Mouse (Mus musculus) hindbrain, embryonic 10.5 days (tissue): ENCODE measurements around the gene Rhob. TPM values are rescaled to one million over a fixed set of nuclear protein-coding genes. Genes with fewer than 3 reads are reported as not detected.

ENCODE experiments used
- DNase-seq: peaks from one replicate; pipeline ENCODE4 v3.0.0-alpha.2; 2017; ENCODE audit warnings: low spot score
- H3K27ac ChIP-seq: fragments of 300-500 bp; sonication (generic); 2 replicates; pipeline ENCODE4 v1.5.1; 2016; ENCODE audit warnings: mild to moderate bottlenecking, moderate library complexity
- H3K27me3 ChIP-seq: fragments of 300-500 bp; sonication (generic); 2 replicates; pipeline ENCODE4 v1.6.1; 2016; ENCODE audit warnings: mild to moderate bottlenecking; ENCODE audit not compliant: poor library complexity, insufficient read depth, severe bottlenecking
- H3K36me3 ChIP-seq: fragments of 300-500 bp; sonication (generic); 2 replicates; pipeline ENCODE4 v1.6.1; 2016; ENCODE audit warnings: mild to moderate bottlenecking, moderate library complexity
- H3K4me1 ChIP-seq: fragments of 300-500 bp; sonication (generic); replicated peaks from 2 replicates; pipeline ENCODE4 v1.6.1; 2016; ENCODE audit warnings: mild to moderate bottlenecking
- H3K4me3 ChIP-seq: fragments of 300-500 bp; sonication (generic); 2 replicates; pipeline ENCODE4 v1.5.1; 2016; ENCODE audit warnings: mild to moderate bottlenecking, moderate library complexity
- H3K9me3 ChIP-seq: fragments of 300-500 bp; sonication (generic); 2 replicates; pipeline ENCODE4 v1.6.1; 2016; ENCODE audit warnings: mild to moderate bottlenecking, moderate library complexity
- WGBS: fragments of 180-500 bp; shearing (Covaris S2); methylation state at CpG from one replicate; pipeline ENCODE4 v1.1.7; 2016; 5-methylcytosine and 5-hydroxymethylcytosine counted together
- polyA plus RNA-seq: library from polyadenylated mRNA; unstranded; fragments of >200 nt; fragmentation: Nextera tagmentation; extraction: Ambion mirVana; gene quantifications from 2 replicates; pipeline ENCODE4 v1.2.1, GENCODE M21; 2016

Rhob gene
- polyA plus RNA-seq, 1 experiment from 2014 or later, result 54.8 TPM

DNA sequence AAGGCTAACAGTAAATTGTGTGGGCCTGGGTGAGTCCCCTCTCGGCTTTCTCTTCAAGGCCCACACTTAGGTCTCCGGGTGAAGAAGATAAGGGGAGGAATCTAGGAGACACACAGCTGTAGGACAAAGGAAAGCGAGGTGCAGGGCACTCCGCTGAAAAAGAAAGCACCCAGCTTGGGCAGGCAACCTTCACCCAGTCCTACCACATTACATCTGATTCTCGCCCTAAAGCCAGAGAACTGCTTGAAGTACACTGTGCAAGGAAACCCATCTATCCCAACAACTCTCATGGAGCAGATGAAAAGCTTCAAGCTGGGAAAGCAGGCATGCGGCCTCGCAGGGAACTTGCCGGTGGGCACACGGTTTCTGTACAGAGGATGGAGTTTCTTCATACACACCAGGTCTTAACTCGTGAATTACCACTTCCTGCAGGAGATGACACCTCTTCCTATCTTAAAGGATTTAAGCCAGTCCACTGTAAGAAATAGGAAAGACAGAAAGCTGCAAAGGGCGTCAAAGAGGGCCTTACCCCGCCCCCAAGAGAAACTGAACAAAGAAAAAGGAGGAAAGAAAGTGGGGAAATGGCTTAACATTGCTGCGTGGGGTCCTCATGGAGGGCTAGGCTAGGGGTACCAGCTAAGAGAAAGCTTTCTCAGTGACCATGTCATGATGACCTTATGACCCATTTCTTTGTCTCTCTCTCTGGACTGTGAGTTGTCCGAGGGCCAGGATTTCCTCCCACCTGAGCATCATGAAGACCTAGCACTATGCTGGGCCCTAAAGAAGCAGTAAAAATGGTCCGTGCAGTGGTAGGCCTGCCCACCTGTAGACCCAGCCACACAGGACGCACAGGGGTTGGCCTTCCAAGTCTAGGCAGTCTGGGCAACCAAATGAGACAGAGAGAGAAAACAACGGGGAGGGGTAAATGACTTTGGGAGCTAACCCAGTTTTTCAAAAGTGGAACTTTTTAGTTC is 1.1 kb upstream of the Rhob start:
- 48% methylated on average over 17 of the region's 17 CpGs for WGBS
- Histone ChIP-seq H3K9me3 (no peaks in the 10 kb centered on the region), H3K27me3 (no peaks in the 10 kb centered on the region), H3K36me3 (no peaks in the 10 kb centered on the region), H3K4me1 (peaks cover 51% of the 10 kb centered on the region), H3K27ac (peak overlapping the region; percentile 100), H3K4me3 (peak overlapping the region; percentile 92)
- DNase-seq, result peak; percentile 8

DNA sequence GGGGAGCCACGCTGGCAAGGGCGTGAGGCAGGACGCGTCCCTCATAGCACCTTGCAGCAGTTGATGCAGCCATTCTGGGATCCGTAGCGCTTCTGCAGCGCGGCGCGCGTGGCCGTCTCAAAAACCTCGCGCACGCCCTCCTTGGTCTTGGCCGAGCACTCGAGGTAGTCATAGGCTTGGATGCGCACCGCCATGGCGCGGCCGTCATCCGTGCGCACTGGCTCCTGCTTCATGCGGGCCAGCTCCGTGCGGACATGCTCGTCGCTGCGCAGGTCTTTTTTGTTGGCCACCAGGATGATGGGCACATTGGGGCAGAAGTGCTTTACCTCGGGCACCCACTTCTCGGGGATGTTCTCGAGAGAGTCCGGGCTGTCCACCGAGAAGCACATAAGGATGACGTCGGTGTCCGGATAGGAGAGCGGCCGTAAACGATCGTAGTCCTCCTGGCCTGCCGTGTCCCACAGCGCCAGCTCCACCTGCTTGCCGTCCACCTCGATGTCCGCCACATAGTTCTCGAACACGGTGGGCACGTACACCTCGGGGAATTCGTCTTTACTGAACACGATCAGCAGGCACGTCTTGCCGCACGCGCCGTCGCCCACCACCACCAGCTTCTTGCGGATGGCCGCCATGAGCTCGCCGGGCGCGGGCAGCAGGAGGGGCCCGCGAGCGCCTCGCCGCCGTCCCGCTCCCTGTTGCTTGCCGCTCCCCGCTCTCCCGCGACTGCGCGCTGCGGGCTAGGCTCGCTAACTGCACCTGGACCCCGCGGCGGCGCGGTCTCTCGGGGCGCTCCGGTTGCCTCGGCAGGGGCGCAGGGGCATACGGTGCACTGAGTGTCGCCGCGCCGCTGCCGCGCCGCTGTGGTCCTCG is 573 bp downstream of the Rhob start:
- Histone ChIP-seq H3K27me3 (no peaks in the 10 kb centered on the region), H3K9me3 (no peaks in the 10 kb centered on the region), H3K27ac (peak overlapping the region; percentile 100), H3K4me3 (peak overlapping the region; percentile 92), H3K4me1 (peaks cover 53% of the 10 kb centered on the region), H3K36me3 (no peaks in the 10 kb centered on the region)
- DNase-seq, result peak; percentile 78
- WGBS, result under 1% methylated on average over 99 of the region's 99 CpGs

DNA sequence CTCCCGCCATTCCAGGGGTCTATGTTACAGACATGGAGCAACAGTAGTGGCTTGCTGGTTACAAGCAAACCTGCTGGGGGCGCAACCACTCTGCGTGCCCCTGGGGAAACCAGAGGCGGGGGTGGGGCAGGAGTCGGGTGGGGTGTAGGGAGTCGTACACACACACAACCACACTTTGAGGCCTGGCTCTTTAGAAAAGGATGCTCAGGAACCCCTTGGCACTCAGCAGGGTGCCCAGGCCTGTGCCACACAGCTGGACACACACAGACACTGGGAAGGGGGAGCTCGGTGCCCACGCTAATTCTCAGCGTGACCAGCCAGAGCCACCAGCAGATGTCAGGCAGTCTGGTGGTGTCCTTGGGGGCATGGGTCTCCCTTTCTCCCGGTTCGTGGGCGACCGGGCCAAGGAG is 1.2 kb downstream of the Rhob start:
- Histone ChIP-seq H3K9me3 (no peaks in the 10 kb centered on the region), H3K4me3 (peak overlapping the region; percentile 92), H3K36me3 (no peaks in the 10 kb centered on the region), H3K27ac (peak overlapping the region; percentile 100), H3K4me1 (peaks cover 53% of the 10 kb centered on the region), H3K27me3 (no peaks in the 10 kb centered on the region)
- DNase-seq, result no peak
- 4% methylated on average over 13 of the region's 13 CpGs for WGBS

DNA sequence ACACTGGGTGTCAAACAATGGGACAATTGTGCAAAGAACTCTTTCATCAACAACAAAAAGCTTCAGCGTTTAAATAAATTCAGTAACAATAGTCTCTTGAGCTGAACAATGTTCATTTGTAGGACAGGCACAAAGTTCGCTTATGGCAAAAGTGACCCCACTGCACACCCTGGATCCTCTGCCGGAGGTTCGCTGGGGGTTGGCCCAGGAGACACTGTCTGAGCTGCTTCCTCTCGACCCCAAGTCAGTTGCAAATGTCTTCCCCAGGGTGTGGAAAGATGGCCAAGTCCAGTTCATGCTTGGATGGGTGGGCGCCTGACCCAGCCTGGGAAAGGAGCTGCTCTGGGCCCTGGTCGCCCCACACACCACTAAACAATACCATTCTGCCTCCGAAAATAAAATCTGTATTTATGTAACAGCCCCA is 1.6 kb downstream of the Rhob start:
- Histone ChIP-seq H3K4me3 (peak overlapping the region; percentile 92), H3K27me3 (no peaks in the 10 kb centered on the region), H3K27ac (peak overlapping the region; percentile 100), H3K4me1 (peaks cover 53% of the 10 kb centered on the region), H3K36me3 (no peaks in the 10 kb centered on the region), H3K9me3 (no peaks in the 10 kb centered on the region)
- DNase-seq, result peak; percentile 55
- WGBS, result 11% methylated on average over 8 of the region's 8 CpGs

DNA sequence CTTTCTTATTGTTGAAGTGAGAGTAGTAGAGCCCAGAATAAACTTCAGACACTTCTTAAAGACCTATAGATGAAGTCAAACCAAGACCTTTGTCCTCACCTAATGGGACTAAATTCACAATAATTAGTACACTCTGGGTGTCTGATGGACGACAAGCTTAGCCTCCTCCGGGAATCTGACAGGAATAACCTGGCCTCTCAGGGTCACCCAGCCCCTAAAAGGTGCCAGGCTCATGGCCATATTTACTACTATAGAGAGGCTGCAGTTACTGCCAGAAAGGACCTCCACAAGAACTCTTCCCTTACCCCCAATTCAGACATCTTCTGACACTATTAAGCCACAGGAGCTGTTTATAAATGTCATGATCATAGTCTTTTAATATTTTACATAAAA is 2.5 kb downstream of the Rhob start:
- Histone ChIP-seq H3K4me1 (peaks cover 53% of the 10 kb centered on the region), H3K36me3 (no peaks in the 10 kb centered on the region)

DNA sequence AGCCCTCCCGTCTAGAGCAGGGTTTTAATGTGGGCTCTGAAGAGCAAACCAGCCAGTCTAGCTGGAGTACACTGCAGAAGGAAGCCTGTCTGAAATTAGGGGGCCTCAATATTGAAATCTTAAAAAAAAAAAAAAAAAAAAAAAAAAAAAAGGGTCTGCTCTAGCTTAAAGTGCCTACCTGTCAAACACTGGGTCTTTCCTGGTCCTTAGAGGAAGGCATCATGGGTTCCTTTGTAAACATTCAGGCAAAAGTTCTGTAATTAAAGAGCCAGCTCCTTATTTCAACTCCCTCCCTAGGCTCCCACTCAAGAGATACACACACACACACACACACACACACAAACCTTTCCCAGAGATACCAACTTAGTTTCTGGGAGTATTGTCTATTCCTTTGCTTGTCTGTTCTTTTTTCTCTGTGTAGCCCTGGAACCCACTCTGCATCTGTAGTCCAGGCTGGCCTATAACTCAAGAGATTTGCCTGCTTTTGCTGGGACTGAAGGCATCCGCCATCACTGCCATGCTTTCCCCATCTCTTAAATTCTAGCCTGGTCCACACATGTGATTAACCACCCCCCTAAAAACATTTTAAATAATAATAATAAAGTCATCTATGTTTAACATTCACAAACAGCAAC is 3.0 kb downstream of the Rhob start:
- Histone ChIP-seq H3K4me1 (peaks cover 53% of the 10 kb centered on the region), H3K27ac (0 out of 2 replicates have a peak overlapping the region, but pooled peaks have one; percentile 1), H3K4me3 (peak overlapping the region; percentile 92), H3K9me3 (no peaks in the 10 kb centered on the region), H3K36me3 (no peaks in the 10 kb centered on the region), H3K27me3 (no peaks in the 10 kb centered on the region)
- no peak for DNase-seq
- WGBS, result 38% methylated on average over 2 of the region's 2 CpGs

More for the DNA sequence above, 2.5 kb downstream of the Rhob start:
- H3K27me3 ChIP-seq, result no peaks in the 10 kb centered on the region
- WGBS, result 37% methylated on average over 2 of the region's 2 CpGs
- peak overlapping the region; percentile 92 for H3K4me3 ChIP-seq
- DNase-seq, result no peak
- H3K9me3 ChIP-seq, result no peaks in the 10 kb centered on the region
- H3K27ac ChIP-seq, result 0 out of 2 replicates have a peak overlapping the region, but pooled peaks have one; percentile 1

DNA sequence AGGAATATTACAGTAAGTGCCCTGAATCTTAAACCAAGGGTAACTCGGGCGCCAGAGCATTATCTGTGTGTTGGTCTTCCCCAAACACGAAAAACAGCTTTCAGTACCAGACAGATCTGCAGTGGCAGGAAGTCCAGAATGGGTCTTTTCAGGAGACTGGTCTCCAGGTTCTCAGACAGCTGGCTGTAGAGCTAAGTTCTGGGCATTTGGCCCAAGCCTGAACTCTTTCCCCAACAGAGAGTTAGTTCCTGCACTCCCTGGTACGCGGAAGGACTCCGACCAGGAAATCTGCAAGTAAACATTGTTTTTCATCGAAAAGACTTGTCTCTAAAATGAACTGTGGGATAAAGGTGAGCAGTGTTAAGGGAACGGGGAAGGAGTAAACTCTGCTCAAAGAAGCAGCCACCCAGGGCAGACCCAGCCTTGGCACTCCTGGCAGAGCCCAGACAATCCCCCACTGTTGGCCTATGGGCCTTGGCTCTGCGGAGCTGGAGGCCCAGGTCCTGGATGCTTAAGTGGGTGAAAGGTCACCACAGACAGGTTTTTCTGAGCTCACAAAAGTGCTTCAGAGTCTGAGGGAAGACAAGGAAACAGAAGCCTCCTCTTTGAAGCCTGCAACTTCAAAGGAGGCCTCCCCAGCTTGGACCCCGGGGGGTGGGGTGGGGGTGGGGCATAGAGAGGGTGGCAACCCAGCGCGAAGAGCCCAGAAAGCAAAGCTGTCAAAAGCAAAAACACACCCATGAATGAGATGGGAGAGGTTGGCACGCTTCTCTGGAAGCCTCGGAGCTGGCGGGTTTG is 3.7 kb downstream of the Rhob start:
- no peaks in the 10 kb centered on the region for H3K36me3 ChIP-seq
- peaks cover 47% of the 10 kb centered on the region for H3K4me1 ChIP-seq
- 28% methylated on average over 15 of the region's 15 CpGs for WGBS
- peak overlapping the region; percentile 30 for H3K4me3 ChIP-seq
- H3K27ac ChIP-seq, result peak overlapping the region; percentile 60
- no peaks in the 10 kb centered on the region for H3K27me3 ChIP-seq
- H3K9me3 ChIP-seq, result no peaks in the 10 kb centered on the region
- peak; percentile 38 for DNase-seq

DNA sequence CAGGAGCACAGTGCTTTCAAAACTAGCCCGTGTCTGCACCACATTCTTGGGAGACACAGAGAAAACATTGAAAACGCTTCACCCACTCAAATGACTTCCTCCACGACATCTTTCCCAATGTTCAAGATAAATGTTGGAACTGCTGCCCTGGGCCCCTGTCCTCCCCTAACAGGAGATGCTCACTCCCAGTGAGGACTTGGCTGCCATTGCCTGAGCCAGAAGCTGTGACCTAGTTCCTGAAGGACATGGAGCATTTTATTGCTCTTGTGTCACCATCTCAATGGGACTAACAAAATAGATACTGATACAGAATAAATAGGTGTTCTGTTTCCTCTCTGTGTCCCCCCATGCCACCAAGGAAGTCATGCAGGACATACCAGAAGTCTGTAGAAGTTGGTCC is 5.1 kb downstream of the Rhob start:
- H3K27ac ChIP-seq, result no peak overlapping the region
- no peaks in the 10 kb centered on the region for H3K27me3 ChIP-seq
- no peaks in the 10 kb centered on the region for H3K36me3 ChIP-seq
- no peak overlapping the region for H3K4me3 ChIP-seq
- 89% methylated on average over 3 of the region's 3 CpGs for WGBS
- no peaks in the 10 kb centered on the region for H3K9me3 ChIP-seq
- H3K4me1 ChIP-seq, result peaks cover 37% of the 10 kb centered on the region
- no peak for DNase-seq

DNA sequence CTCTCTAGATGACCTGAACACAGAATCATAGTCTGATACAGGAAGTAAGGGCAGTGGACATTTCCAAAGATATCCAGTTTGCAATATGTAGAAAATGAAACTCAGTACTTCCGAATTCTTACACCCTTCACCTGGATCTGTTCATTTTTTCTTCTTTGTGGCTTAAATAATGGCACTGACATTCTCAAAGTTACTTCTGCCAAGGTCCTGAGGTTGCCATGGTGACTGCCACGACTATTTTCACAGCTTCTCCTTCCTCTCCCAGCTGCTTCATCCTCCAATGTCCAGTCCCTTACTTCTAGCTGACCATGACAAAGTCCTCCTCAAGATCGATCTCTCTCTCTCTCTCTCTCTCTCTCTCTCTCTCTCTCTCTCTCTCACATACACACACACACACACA is 6.4 kb downstream of the Rhob start:
- no peak overlapping the region for H3K4me3 ChIP-seq
- no peaks in the 10 kb centered on the region for H3K27me3 ChIP-seq
- H3K9me3 ChIP-seq, result no peaks in the 10 kb centered on the region
- no peak overlapping the region for H3K27ac ChIP-seq
- no peaks in the 10 kb centered on the region for H3K36me3 ChIP-seq
- no peak for DNase-seq
- H3K4me1 ChIP-seq, result peaks cover 29% of the 10 kb centered on the region
- WGBS, result 60% methylated on average over 3 of the region's 3 CpGs

DNA sequence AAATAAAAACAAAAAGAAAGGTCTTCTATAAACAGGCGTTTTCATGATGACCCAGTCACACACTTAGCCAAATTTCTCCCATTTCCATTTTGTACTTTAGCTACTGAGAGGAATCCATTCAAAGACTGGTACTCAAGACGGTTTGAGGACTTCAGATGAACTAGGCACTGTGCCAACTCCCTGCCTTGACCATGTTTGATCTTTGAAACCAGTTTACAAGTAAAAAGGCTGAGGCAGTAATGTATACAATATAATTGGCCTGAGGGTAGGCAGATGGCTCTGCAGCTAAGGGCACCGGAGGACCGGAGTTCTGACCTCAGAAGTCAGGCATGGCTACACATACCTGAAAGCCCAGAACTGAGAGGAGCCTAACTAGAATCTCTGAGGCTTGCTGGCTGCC is 10.7 kb downstream of the Rhob start:
- 76% methylated on average over 4 of the region's 4 CpGs for WGBS
- Histone ChIP-seq H3K36me3 (no peaks in the 10 kb centered on the region), H3K9me3 (no peaks in the 10 kb centered on the region)

DNA sequence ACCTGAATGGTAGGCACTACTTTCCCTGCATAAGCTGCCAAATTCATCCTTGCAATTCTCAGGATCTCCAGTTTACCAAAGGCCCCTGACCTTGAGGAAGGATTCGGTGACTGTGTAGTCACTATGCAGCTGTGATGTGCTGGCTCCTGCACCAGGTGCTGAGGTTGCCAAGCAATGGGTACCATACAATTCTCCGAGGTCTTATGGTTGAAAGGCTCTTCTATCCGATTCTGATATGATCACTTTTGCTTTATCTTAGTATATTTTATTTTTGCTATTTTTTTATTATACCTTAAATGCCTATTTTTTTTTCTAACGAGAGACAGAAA is 11.2 kb downstream of the Rhob start:
- Histone ChIP-seq H3K9me3 (no peaks in the 10 kb centered on the region), H3K27ac (no peak overlapping the region), H3K27me3 (no peaks in the 10 kb centered on the region), H3K4me1 (peaks cover 5% of the 10 kb centered on the region; the same call in 1 of the 2 replicates), H3K4me3 (no peak overlapping the region), H3K36me3 (no peaks in the 10 kb centered on the region)
- WGBS, result 92% methylated on average over 4 of the region's 4 CpGs
- DNase-seq, result no peak

More for the DNA sequence above, 10.7 kb downstream of the Rhob start:
- Histone ChIP-seq H3K27me3 (no peaks in the 10 kb centered on the region), H3K27ac (no peak overlapping the region), H3K4me1 (peaks cover 5% of the 10 kb centered on the region; the same call in 1 of the 2 replicates), H3K4me3 (no peak overlapping the region)
- no peak for DNase-seq
